Mouse (Mus musculus) embryonic fibroblast, embryonic 13.5 days (primary cell): ENCODE measurements around the gene Cdk5r1. TPM values are rescaled to one million over a fixed set of nuclear protein-coding genes. Genes with fewer than 3 reads are reported as not detected.

Experiments
- H3K27ac ChIP-seq: 2 replicates; pipeline ENCODE4 v1.5.1; 2012; ENCODE audit warnings: low read length, control low read depth, inconsistent platforms; ENCODE audit not compliant: insufficient read depth
- H3K4me1 ChIP-seq: 2 replicates; pipeline ENCODE4 v1.6.1; 2011; ENCODE audit warnings: low read length; ENCODE audit not compliant: control insufficient read depth, insufficient read depth
- H3K4me3 ChIP-seq: 2 replicates; pipeline ENCODE4 v1.5.1; 2011; ENCODE audit warnings: mild to moderate bottlenecking, control low read depth, low read length; ENCODE audit not compliant: insufficient read depth
- CTCF ChIP-seq: IDR thresholded peaks from 2 replicates; pipeline ENCODE4 v1.5.1; 2011; ENCODE audit warnings: mild to moderate bottlenecking, control low read depth, low read length, moderate library complexity, borderline replicate concordance; ENCODE audit not compliant: insufficient read depth
- POLR2A ChIP-seq: IDR thresholded peaks from 2 replicates; pipeline ENCODE4 v1.6.1; 2011; ENCODE audit warnings: low read depth, mild to moderate bottlenecking, control low read depth, low read length, moderate library complexity
- polyA plus RNA-seq: library from polyadenylated mRNA; stranded (reverse); fragments of >200 nt; gene quantifications from 2 replicates; pipeline ENCODE4 v1.2.4, GENCODE M21; 2011; ENCODE audit warnings: low read depth; ENCODE audit not compliant: missing spikeins, insufficient read length

The Cdk5r1 gene
- polyA plus RNA-seq, 1 experiment: 0.77 TPM

DNA sequence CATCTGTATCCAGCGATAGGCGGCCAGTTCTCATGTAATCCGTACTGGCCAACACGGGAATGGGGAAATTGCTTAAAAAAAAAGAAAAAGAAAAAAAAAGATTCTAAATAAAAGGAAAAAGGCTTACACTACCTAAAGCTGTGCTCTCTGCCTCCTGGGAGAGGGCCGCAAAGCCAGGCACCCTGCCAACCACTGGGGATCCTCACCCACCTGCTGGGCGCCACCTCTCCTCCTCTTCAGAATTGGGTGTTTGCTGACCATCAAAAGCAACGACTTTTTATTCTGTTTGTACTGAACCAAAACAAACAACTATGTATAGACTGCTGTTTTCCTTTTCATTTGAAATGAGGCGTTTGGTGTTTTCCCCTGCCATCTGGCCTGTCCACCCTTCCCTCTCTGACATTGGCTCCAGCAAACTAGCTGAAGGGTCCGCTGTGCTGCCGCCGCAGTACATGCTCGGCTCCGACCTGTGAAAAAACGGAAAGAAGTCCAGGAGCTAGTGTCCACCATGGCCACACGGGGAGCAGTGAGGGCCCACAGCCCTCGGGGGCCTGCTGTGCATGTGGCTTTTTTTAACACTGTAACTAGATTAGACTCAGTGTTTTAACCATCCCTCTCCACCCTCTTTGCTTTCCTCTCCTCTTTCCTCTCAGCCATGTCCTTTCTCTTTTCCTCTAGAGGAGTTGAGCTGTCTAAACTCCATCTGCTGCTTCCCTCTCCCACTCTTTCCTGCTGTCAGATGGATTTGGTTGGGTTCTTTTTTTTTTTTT is 4.8 kb upstream of the Cdk5r1 start:
- Histone ChIP-seq H3K4me3 (no peak overlapping the region), H3K27ac (no peak overlapping the region), H3K4me1 (no peaks in the 10 kb centered on the region)
- TF ChIP-seq POLR2A (no peak), CTCF (no peak)

DNA sequence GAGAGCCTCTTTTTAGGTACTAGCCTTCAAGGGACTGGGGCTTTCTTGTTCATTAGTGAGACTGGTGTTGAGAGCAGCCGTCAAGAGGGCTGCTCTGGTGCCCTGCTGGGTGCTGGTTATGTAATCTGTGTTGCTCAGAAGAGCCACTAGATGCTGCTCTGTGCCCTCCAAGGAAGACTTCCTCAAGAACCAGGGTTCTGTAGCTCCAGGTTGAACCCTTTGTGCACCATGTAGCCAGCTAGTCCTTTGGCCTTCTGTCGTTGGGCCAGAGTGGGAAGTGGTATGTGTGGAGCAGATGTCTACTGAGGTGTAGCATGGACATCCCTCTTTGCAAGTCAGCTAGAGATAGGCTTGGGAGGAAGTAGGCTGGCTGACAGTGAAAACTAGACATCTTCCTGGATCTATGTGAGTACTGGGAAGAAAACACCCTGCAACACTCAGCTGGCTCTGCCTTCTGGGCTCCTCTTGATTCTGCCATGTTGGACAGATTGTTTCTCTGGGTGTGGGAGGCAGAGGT is 2.6 kb upstream of the Cdk5r1 start:
- Histone ChIP-seq H3K4me1 (no peaks in the 10 kb centered on the region), H3K4me3 (no peak overlapping the region), H3K27ac (no peak overlapping the region)
- TF ChIP-seq CTCF (no peak), POLR2A (no peak)

DNA sequence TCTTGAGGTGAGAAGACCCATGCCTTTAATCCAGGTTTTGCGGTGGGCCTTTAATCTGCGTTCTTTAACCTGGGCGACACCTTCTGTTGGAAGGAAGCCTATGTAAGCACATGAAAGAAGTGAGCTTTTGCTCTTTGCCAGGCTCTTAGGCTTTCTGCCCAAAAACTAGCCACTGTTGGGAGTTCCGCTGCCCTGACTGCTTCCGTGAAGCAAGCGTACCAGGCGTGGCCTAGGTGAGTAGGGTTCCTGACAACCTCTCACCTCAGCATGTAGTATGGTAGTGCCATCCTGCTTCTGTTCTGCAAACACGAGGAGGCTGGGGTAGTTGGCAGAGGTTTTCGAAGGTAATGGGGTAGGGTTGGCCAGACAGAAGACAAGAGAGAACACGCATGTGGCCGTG is 2.0 kb upstream of the Cdk5r1 start:
- no peaks in the 10 kb centered on the region for H3K4me1 ChIP-seq
- H3K4me3 ChIP-seq: no peak overlapping the region
- no peak for TF ChIP-seq CTCF
- no peak for TF ChIP-seq POLR2A
- no peak overlapping the region for H3K27ac ChIP-seq

DNA sequence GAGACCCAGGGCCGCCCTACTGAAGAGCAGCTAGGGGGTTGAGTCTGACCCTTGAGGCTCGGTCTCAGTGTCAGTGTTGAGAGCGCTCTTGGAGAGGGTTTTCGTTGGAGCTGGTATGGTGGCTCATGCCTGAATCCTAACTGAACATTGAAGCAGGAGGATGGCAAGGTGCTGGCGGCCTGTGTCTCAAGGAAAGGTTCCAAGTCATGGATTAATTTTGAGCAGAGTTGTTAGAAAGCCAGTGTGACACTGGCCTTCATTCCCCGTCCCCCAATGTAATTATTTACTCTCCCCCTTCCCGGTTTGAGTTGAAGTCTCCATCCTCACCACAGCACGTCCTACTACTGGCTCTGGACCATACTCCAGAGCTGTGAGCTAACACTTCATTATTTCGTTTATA is 1.3 kb upstream of the Cdk5r1 start:
- TF ChIP-seq POLR2A (no peak), CTCF (no peak)
- Histone ChIP-seq H3K4me1 (no peaks in the 10 kb centered on the region), H3K27ac (no peak overlapping the region), H3K4me3 (no peak overlapping the region)

DNA sequence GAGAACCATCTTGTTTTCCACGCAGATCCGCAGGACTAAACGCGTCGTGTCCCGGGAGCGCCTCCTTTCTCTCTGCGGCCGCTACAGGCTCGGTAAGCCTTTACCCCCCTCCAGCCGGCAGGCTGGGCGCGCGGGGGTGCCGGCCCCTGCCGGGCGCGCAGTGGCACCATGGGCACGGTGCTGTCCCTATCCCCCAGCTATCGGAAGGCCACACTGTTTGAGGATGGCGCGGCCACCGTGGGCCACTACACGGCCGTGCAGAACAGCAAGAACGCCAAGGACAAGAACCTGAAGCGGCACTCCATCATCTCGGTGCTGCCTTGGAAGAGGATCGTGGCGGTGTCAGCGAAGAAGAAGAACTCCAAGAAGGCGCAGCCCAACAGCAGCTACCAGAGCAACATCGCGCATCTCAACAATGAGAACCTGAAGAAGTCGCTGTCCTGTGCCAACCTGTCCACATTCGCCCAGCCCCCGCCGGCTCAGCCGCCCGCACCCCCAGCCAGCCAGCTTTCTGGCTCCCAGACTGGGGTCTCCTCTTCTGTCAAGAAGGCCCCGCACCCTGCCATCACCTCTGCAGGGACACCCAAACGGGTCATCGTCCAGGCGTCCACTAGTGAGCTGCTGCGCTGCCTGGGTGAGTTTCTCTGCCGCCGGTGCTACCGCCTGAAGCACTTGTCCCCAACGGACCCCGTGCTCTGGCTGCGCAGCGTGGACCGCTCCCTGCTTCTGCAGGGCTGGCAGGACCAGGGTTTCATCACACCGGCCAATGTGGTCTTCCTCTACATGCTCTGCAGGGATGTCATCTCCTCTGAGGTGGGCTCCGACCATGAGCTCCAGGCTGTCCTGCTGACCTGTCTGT is 747 bp downstream of the Cdk5r1 start:
- H3K4me3 ChIP-seq: peak overlapping the region; percentile 50
- no peak for TF ChIP-seq POLR2A
- TF ChIP-seq CTCF: no peak
- no peak overlapping the region for H3K27ac ChIP-seq
- no peaks in the 10 kb centered on the region for H3K4me1 ChIP-seq

DNA sequence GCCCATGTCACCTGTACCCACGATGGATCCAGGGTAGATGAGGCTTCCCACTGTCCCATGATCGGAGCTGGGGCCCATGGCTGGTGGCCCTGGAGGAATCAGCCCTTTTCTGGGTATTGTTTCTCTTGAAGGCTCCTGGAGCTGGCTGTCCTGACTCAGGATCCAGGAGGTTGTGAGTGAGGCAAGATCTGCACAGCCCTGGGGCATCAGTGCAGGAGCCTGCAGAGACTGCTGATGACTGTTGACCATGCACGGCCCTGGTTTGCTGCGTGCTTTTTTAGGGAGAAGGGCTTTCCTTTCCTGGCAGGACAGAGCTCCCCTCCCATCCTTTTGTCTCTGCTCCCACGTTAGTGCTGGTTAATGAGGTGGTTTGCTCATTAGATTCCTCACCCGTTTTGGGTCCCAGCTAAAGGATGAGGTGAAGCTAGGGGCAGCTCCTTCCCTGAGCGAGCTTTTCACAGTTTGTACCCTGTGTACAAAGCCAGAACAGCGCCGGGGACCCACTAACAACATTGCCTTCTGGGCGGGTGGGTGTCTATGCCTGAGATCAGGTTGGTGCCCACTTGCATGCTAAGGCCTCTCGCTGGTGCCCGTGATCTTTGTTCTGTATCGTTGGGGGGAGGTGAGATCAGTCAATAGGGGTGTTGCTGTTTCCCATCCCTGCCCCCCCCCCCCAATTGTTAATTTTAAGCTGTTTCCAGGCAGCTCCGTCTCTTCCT is 2.0 kb downstream of the Cdk5r1 start:
- TF ChIP-seq CTCF (no peak), POLR2A (no peak)
- Histone ChIP-seq H3K4me3 (no peak overlapping the region), H3K27ac (no peak overlapping the region), H3K4me1 (no peaks in the 10 kb centered on the region)

DNA sequence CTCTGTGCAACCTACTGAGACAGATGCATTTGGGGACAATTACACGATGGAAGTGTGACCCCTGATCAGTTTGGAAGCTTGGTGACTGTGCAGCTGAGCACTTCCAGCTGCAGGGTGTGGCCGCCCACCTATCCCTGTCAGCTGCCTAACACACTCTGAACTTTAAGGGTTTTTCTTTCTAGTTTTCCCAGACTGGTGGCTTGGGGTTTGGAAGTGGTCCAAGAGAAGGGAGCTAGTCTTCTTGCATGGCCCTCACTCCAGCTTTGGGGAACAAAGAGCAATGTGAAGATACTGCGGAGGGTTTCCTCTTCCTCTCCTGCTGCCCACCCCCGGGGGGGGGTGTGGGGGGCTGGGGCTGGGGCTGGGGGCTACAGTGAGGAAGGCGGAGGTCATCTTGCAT is 2.6 kb downstream of the Cdk5r1 start:
- TF ChIP-seq CTCF: no peak
- no peak for TF ChIP-seq POLR2A
- peaks cover 2% of the 10 kb centered on the region; the same call in 1 of the 2 replicates for H3K4me1 ChIP-seq
- H3K27ac ChIP-seq: no peak overlapping the region
- H3K4me3 ChIP-seq: no peak overlapping the region

DNA sequence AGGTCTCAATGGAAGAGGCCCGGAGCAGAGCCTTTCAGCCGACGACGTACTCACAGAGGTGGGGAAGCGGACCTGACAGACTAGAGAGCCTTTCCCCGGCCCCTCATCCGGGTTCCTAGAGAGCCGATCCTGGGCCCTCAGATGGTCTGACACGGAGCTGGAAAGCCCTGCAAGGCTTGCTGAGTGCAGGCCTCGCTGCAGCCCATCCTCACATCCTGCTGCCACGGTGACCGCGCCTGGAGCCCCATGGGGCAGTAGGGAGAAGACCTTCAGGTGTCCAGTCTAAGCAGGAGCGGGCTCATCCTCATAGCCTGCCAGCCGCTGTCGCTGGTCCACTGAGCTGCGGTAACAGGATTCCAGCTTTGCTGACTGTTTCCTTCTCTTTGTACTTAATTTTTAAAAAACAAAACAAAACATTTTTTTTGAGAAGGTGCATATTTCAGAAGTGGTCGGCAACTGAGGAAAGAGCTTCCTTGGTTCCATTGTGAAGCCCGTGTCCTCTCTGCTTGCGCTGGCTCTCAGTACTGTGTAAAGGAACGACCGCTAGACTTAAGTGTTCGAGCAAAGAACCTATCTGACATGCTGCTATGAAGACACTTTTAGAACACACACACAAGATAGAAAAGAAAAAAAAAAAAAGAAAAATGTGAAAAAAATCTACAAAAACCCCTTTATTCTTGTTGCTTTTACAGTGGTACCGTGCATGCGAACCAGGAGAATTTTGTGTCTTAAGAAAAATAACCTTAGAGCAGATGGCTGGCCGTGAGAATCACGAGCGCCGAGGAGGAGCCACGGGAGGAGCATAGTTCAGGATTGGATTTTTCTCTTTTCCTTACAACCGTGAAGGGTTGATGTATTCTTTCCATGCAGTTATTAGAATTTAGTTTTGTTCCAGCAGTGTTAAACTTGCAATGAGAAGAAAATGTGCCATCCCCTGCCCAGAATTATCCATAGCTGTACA is 3.4 kb downstream of the Cdk5r1 start:
- Histone ChIP-seq H3K4me1 (peaks cover 8% of the 10 kb centered on the region; the same call in 1 of the 2 replicates), H3K27ac (no peak overlapping the region), H3K4me3 (no peak overlapping the region)
- TF ChIP-seq CTCF (no peak), POLR2A (no peak)

DNA sequence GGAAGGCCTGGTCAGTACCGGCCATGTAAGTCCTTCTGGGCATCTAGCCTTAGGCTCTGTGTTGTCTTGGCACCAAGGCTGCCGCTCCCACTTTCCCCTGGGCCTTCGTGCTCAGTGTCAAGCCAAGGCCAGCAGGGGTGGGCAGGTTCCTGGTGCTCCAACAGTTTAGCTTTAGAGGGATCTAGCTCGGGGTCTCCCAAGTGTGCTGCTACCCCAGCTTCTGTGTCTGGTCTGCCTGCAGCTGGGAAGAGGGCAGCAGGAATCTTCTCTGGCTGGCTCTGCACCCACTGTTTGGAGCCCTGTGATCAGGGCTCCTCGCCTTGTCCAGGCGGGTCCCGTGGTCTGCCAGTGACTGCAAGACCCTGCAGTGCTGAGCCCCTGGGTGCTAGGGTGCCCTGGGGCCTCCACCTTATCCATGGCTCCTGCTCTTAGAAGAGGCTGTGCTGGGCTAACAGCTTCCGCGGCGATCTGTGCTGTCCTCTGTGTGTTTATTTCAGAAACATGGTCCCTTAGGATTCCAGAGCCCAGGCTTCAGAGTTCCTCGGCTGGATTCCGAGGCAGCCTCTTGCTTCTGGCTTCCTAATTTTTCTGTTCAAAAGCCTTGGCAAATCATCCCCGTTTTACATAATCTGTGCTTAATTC is 4.7 kb downstream of the Cdk5r1 start:
- Histone ChIP-seq H3K4me3 (no peak overlapping the region), H3K4me1 (peaks cover 15% of the 10 kb centered on the region; the same call in 1 of the 2 replicates), H3K27ac (no peak overlapping the region)
- TF ChIP-seq POLR2A (no peak), CTCF (no peak)
